Mouse (Mus musculus): ENCODE measurements around the gene Tssc4. TPM values are rescaled to one million over a fixed set of nuclear protein-coding genes. Genes with fewer than 3 reads are reported as not detected.

Gene Tssc4
- total and polyA plus RNA-seq, 3 experiments, result 75.6 to 76.9 TPM; not detected in 1

GRCm38 (mm10) chr7:143082024-143082423 is 13.0 kb downstream of the Tssc4 start:
- no peak overlapping the region for H3K9ac ChIP-seq (ENCODE audit: control insufficient read depth, low read depth, low read length, poor library complexity, severe bottlenecking)
- H3K79me2 ChIP-seq (ENCODE audit: control insufficient read depth, insufficient read depth, low read length, poor library complexity), result no peaks in the 10 kb centered on the region
- peaks cover 0 to 18% of the 10 kb centered on the region in 2 experiments; a peak in 2 of 4 replicates for H3K36me3 ChIP-seq (ENCODE audit: control insufficient read depth in 1 of 2, insufficient read depth in 2 of 2, low read length in 2 of 2)
- TF ChIP-seq CHD2 (IDR thresholded peaks at IDR 0.05; ENCODE audit: low read length) (no peak), USF2 (IDR thresholded peaks at IDR 0.05; ENCODE audit: borderline replicate concordance in 1 of 2, insufficient read depth in 1 of 2, low read depth in 1 of 2, low read length in 2 of 2) (no peak), USF1 (IDR thresholded peaks at IDR 0.05; ENCODE audit: low read depth, low read length) (peak; percentile 88), JUND (IDR thresholded peaks at IDR 0.05; ENCODE audit: low read depth, low read length) (0 out of 2 replicates have a peak, but pooled peaks have one; percentile 22), MAFK (IDR thresholded peaks at IDR 0.05; ENCODE audit: borderline replicate concordance, low read depth, low read length) (no peak), ELF1 (IDR thresholded peaks at IDR 0.05; ENCODE audit: low read depth, low read length) (0 out of 2 replicates have a peak, but pooled peaks have one; percentile 17), POLR2A (IDR thresholded peaks at IDR 0.05; ENCODE audit: control insufficient read depth in 1 of 2, insufficient read depth in 1 of 2, low read depth in 1 of 2, low read length in 2 of 2, poor library complexity in 1 of 2) (no peak), ZNF384 (IDR thresholded peaks at IDR 0.05; ENCODE audit: low read depth, low read length) (no peak), TAL1 (IDR thresholded peaks at IDR 0.05; ENCODE audit: low read length) (peak; percentile 69), NELFE (IDR thresholded peaks at IDR 0.05; ENCODE audit: low read depth, low read length) (0 out of 2 replicates have a peak, but pooled peaks have one; percentile 26), GATA1 (IDR thresholded peaks at IDR 0.05; ENCODE audit: low read depth, low read length) (peak; percentile 57), ZMIZ1 (IDR thresholded peaks at IDR 0.05; ENCODE audit: low read depth, low read length) (no peak), RCOR1 (IDR thresholded peaks at IDR 0.05; ENCODE audit: low read depth, low read length) (peak; percentile 46; the same call in 1 of the 2 replicates), E2F4 (IDR thresholded peaks at IDR 0.05; ENCODE audit: borderline replicate concordance, low read depth, low read length) (no peak), UBTF (IDR thresholded peaks at IDR 0.05; ENCODE audit: borderline replicate concordance, insufficient read depth, low read depth, low read length) (no peak), ETS1 (IDR thresholded peaks at IDR 0.05; ENCODE audit: low read depth, low read length) (peak; percentile 79), ZKSCAN1 (IDR thresholded peaks at IDR 0.05; ENCODE audit: low read depth, low read length) (no peak), NRF1 (IDR thresholded peaks at IDR 0.05; ENCODE audit: insufficient read depth, low read depth, low read length, poor library complexity, severe bottlenecking) (no peak), MAZ (IDR thresholded peaks at IDR 0.05; ENCODE audit: low read depth, low read length) (0 out of 2 replicates have a peak, but pooled peaks have one; percentile 36), TCF12 (IDR thresholded peaks at IDR 0.05; ENCODE audit: low read depth, low read length) (peak; percentile 73), SMC3 (IDR thresholded peaks at IDR 0.05; ENCODE audit: low read depth, low read length) (peak; percentile 52), POLR2AphosphoS5 (IDR thresholded peaks at IDR 0.05; ENCODE audit: borderline replicate concordance, low read depth, low read length) (no peak), SIN3A (IDR thresholded peaks at IDR 0.05; ENCODE audit: low read length) (peak; percentile 51; the same call in 1 of the 2 replicates), MYC (IDR thresholded peaks at IDR 0.05; ENCODE audit: low read depth, low read length) (peak; percentile 95), MAX (IDR thresholded peaks at IDR 0.05; ENCODE audit: low read length) (peak; percentile 96), RAD21 (IDR thresholded peaks at IDR 0.05; ENCODE audit: low read depth, low read length) (no peak; the same call in 1 of the 2 replicates), POLR2AphosphoS2 (IDR thresholded peaks at IDR 0.05; ENCODE audit: low read length) (no peak), MEF2A (IDR thresholded peaks at IDR 0.05; ENCODE audit: extremely low read depth, insufficient replicate concordance, low read depth, low read length, poor library complexity, severe bottlenecking) (no peak), EP300 (IDR thresholded peaks at IDR 0.05; ENCODE audit: low read depth in 1 of 2, low read length in 2 of 2) (peak; percentile 73 to 78), CHD1 (IDR thresholded peaks at IDR 0.05; ENCODE audit: low read depth, low read length) (no peak), HCFC1 (IDR thresholded peaks at IDR 0.05; ENCODE audit: low read depth, low read length) (no peak), MYB (IDR thresholded peaks at IDR 0.05; ENCODE audit: low read depth, low read length) (no peak), TBP (IDR thresholded peaks at IDR 0.05; ENCODE audit: low read depth, low read length) (no peak), MXI1 (IDR thresholded peaks at IDR 0.05; ENCODE audit: low read depth, low read length) (peak; percentile 83), ZC3H11A (IDR thresholded peaks at IDR 0.05; ENCODE audit: low read depth, low read length) (no peak), GABPA (IDR thresholded peaks at IDR 0.05; ENCODE audit: low read depth, low read length) (no peak), CTCF (IDR thresholded peaks at IDR 0.05 in 2 of 3, conservative IDR thresholded peaks at IDR 0.05 in 1 of 3; ENCODE audit: control insufficient read depth in 1 of 3, insufficient read depth in 1 of 3, low read depth in 2 of 3, low read length in 3 of 3, poor library complexity in 1 of 3, severe bottlenecking in 1 of 3) (peak in 2 of 3 experiments; percentile 40 to 43; a peak in 4 of 6 replicates)
- H3K27me3 ChIP-seq (ENCODE audit: control insufficient read depth in 1 of 2, insufficient read depth in 2 of 2, low read length in 2 of 2), result no peaks in the 10 kb centered on the region
- H3K4me3 ChIP-seq (ENCODE audit: control insufficient read depth in 1 of 2, insufficient read depth in 1 of 2, low read depth in 2 of 2, low read length in 2 of 2), result no peak overlapping the region
- H3K9me3 ChIP-seq (replicated peaks; ENCODE audit: insufficient read depth, low read length), result no peaks in the 10 kb centered on the region
- peaks cover 6 to 32% of the 10 kb centered on the region in 2 experiments; a peak in 3 of 4 replicates for H3K4me1 ChIP-seq (ENCODE audit: control insufficient read depth in 1 of 2, insufficient read depth in 2 of 2, low read length in 2 of 2)
- H3K27ac ChIP-seq (ENCODE audit: control insufficient read depth, low read depth, low read length), result no peak overlapping the region
- peak; percentile 71 for DNase-seq (ENCODE audit: low read depth, low spot score)

Measured in MEL (cell line).